Mouse (Mus musculus) brain, embryonic 14.5 days (tissue): ENCODE data around the gene Pex14.

Source experiments
- CTCF ChIP-seq: fragments of 200-500 bp; IDR thresholded peaks from 2 replicates; pipeline ENCODE4 v1.5.1; 2012; ENCODE audit warnings: inconsistent platforms, mild to moderate bottlenecking, moderate library complexity, borderline replicate concordance; ENCODE audit not compliant: insufficient read depth, insufficient read length; ENCODE audit errors: extremely low read depth
- POLR2A ChIP-seq: fragments of 200-500 bp; IDR thresholded peaks from 2 replicates; pipeline ENCODE4 v1.6.1; 2012; ENCODE audit warnings: mild to moderate bottlenecking, inconsistent platforms, borderline replicate concordance; ENCODE audit not compliant: poor library complexity, insufficient read depth, insufficient read length, severe bottlenecking; ENCODE audit errors: extremely low read depth

GRCm38 (mm10) chr4:148984701-148985540 lies 114.8 kb downstream of the Pex14 start:
- TF ChIP-seq CTCF (no peak), POLR2A (no peak)
